Mouse (Mus musculus): ENCODE data around the gene Fam19a1. TPM values are rescaled to one million over a fixed set of nuclear protein-coding genes. Genes with fewer than 3 reads are reported as not detected.
A peak's percentile ranks its signal among the peaks of the same experiment; 100 is the strongest.

The Fam19a1 gene
- total and polyA plus RNA-seq, 2 experiments from 2014 or later = 17.1 to 22.3 TPM

GRCm38 (mm10) chr6:96578649-96579048, 465.7 kb downstream of the Fam19a1 start:
- Histone ChIP-seq H3K9ac (no peak overlapping the region), H3K4me3 (ENCODE audit: low read depth, low read length) (no peak overlapping the region), H3K4me2 (ENCODE audit: low read depth) (no peak overlapping the region), H3K9me3 (ENCODE audit: low read length) (no peaks in the 10 kb centered on the region), H3K36me3 (ENCODE audit: insufficient read depth) (no peaks in the 10 kb centered on the region), H3K27me3 (ENCODE audit: insufficient read depth, low read length) (no peaks in the 10 kb centered on the region), H3K4me1 (ENCODE audit: insufficient read depth) (no peaks in the 10 kb centered on the region), H3K27ac (ENCODE audit: low read depth, low read length) (no peak overlapping the region)
- WGBS = 86% methylated on average over 5 of the region's 5 CpGs
- no peak for DNase-seq
- no peak for TF ChIP-seq CTCF (IDR thresholded peaks at IDR 0.05; ENCODE audit: low read depth)
- no peak for ATAC-seq

- Histone ChIP-seq H3K36me3 (ENCODE audit: insufficient read depth) (no peaks in the 10 kb centered on the region), H3K9ac (no peak overlapping the region), H3K4me3 (ENCODE audit: low read depth, low read length) (no peak overlapping the region), H3K27me3 (ENCODE audit: insufficient read depth, low read length) (no peaks in the 10 kb centered on the region), H3K9me3 (ENCODE audit: low read length) (no peaks in the 10 kb centered on the region), H3K4me1 (ENCODE audit: insufficient read depth) (no peaks in the 10 kb centered on the region), H3K27ac (ENCODE audit: low read depth, low read length) (no peak overlapping the region), H3K4me2 (ENCODE audit: low read depth) (no peak overlapping the region)
- TF ChIP-seq CTCF (IDR thresholded peaks at IDR 0.05; ENCODE audit: low read depth) = no peak
- DNase-seq (no peak), ATAC-seq (no peak)
- 83% methylated on average over 4 of the region's 4 CpGs for WGBS
These were observed 467.8 kb downstream of the Fam19a1 start for GRCm38 (mm10) chr6:96580726-96581125.

DNA sequence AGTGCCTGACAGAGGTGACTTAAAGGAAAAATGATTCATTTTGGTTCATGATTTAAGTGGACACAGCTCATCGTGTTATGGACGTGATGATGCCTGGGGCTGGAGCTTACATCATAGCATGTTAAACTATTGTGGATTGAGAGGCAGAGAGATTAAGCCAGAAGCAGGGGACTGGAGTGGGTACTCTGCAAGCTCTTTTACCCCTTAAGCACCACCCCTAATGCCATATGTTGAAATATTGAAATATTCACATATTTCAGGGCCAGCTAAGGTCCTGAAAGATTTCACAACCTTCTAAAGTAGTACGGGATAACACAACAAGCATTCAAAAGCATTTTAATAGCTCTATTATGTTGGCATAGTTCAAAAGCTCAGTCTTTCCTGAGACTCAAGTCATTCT, 468.2 kb downstream of the Fam19a1 start:
- no peaks in the 10 kb centered on the region for H3K36me3 ChIP-seq (ENCODE audit: insufficient read depth)
- H3K27ac ChIP-seq (ENCODE audit: low read depth, low read length) = no peak overlapping the region
- H3K4me1 ChIP-seq (ENCODE audit: insufficient read depth) = no peaks in the 10 kb centered on the region
- H3K9ac ChIP-seq = no peak overlapping the region
- WGBS = 79% methylated on average over 3 of the region's 3 CpGs
- H3K9me3 ChIP-seq (ENCODE audit: low read length) = no peaks in the 10 kb centered on the region
- H3K4me2 ChIP-seq (ENCODE audit: low read depth) = no peak overlapping the region
- no peak overlapping the region for H3K4me3 ChIP-seq (ENCODE audit: low read depth, low read length)
- ATAC-seq = no peak
- DNase-seq = no peak
- H3K27me3 ChIP-seq (ENCODE audit: insufficient read depth, low read length) = no peaks in the 10 kb centered on the region
- TF ChIP-seq CTCF (IDR thresholded peaks at IDR 0.05; ENCODE audit: low read depth) = no peak

DNA sequence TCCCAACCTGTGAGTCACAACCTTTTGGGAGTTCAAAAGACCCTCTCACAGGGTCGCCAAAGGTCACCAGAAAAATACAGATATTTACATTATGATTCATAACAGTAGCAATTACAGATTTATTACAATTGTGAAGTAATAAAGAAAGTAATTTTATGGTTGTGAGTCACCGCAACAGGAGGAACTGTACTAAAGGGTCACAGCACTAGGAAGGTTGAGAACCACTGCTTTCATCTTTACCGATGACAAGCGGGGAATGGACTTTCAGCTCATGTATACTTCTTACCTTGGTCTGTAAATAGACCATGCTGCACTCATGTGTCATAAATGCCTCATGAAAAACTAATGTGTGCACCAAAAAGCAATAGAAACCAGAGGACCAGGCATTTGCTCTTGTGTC, 474.5 kb downstream of the Fam19a1 start:
- DNase-seq = no peak
- Histone ChIP-seq H3K4me2 (ENCODE audit: low read depth) (no peak overlapping the region), H3K9me3 (ENCODE audit: low read length) (no peaks in the 10 kb centered on the region), H3K27me3 (ENCODE audit: insufficient read depth, low read length) (no peaks in the 10 kb centered on the region), H3K4me1 (ENCODE audit: insufficient read depth) (no peaks in the 10 kb centered on the region), H3K4me3 (ENCODE audit: low read depth, low read length) (no peak overlapping the region), H3K9ac (no peak overlapping the region), H3K36me3 (ENCODE audit: insufficient read depth) (no peaks in the 10 kb centered on the region), H3K27ac (ENCODE audit: low read depth, low read length) (no peak overlapping the region)
- no peak for ATAC-seq
- 95% methylated on average over 4 of the region's 4 CpGs for WGBS
- TF ChIP-seq CTCF (IDR thresholded peaks at IDR 0.05; ENCODE audit: low read depth) = no peak

GRCm38 (mm10) chr6:96593031-96593430, 480.1 kb downstream of the Fam19a1 start:
- Histone ChIP-seq H3K4me1 (ENCODE audit: insufficient read depth) (no peaks in the 10 kb centered on the region), H3K9me3 (ENCODE audit: low read length) (no peaks in the 10 kb centered on the region), H3K4me3 (ENCODE audit: low read depth, low read length) (no peak overlapping the region), H3K9ac (no peak overlapping the region), H3K36me3 (ENCODE audit: insufficient read depth) (no peaks in the 10 kb centered on the region), H3K4me2 (ENCODE audit: low read depth) (no peak overlapping the region), H3K27ac (ENCODE audit: low read depth, low read length) (no peak overlapping the region), H3K27me3 (ENCODE audit: insufficient read depth, low read length) (no peaks in the 10 kb centered on the region)
- 38% methylated on average over 1 of the region's 1 CpGs for WGBS
- TF ChIP-seq CTCF (IDR thresholded peaks at IDR 0.05; ENCODE audit: low read depth) = no peak
- DNase-seq (no peak), ATAC-seq (no peak)

GRCm38 (mm10) chr6:96595201-96595600, 482.2 kb downstream of the Fam19a1 start:
- H3K4me2 ChIP-seq (ENCODE audit: low read depth) = no peak overlapping the region
- H3K4me1 ChIP-seq (ENCODE audit: insufficient read depth) = no peaks in the 10 kb centered on the region
- ATAC-seq = no peak
- WGBS = 93% methylated on average over 7 of the region's 10 CpGs
- H3K4me3 ChIP-seq (ENCODE audit: low read depth, low read length) = no peak overlapping the region
- no peak for DNase-seq
- H3K36me3 ChIP-seq (ENCODE audit: insufficient read depth) = no peaks in the 10 kb centered on the region
- H3K9ac ChIP-seq = no peak overlapping the region
- H3K27ac ChIP-seq (ENCODE audit: low read depth, low read length) = no peak overlapping the region
- no peaks in the 10 kb centered on the region for H3K9me3 ChIP-seq (ENCODE audit: low read length)
- H3K27me3 ChIP-seq (ENCODE audit: insufficient read depth, low read length) = no peaks in the 10 kb centered on the region
- no peak for TF ChIP-seq CTCF (IDR thresholded peaks at IDR 0.05; ENCODE audit: low read depth)

DNA sequence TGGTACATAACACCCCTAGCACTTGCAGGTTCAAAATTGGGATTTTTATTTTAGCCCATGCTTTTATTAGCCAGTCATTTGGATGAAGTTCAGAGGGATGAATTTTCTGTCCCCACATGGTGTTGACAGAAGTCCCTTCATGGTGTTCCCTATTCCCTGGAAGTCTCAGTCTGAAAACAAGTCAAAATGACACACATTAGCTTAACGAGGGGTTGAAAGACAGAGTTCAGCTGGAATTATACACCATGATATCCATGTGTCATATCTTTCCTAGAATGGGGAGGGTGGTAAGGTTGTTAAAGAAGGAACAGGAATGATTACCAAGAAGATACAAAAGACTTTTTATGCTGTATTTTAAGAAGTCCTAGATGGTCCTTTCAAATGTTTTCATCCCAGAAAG, 511.2 kb downstream of the Fam19a1 start:
- H3K36me3 ChIP-seq (ENCODE audit: insufficient read depth) = no peaks in the 10 kb centered on the region
- 53% methylated on average over 1 of the region's 1 CpGs for WGBS
- H3K4me2 ChIP-seq (ENCODE audit: low read depth) = no peak overlapping the region
- no peak for TF ChIP-seq CTCF (IDR thresholded peaks at IDR 0.05; ENCODE audit: low read depth)
- no peaks in the 10 kb centered on the region for H3K4me1 ChIP-seq (ENCODE audit: insufficient read depth)
- H3K27ac ChIP-seq (ENCODE audit: low read depth, low read length) = no peak overlapping the region
- no peaks in the 10 kb centered on the region for H3K27me3 ChIP-seq (ENCODE audit: insufficient read depth, low read length)
- H3K9ac ChIP-seq = no peak overlapping the region
- ATAC-seq = no peak
- no peak overlapping the region for H3K4me3 ChIP-seq (ENCODE audit: low read depth, low read length)
- H3K9me3 ChIP-seq (ENCODE audit: low read length) = no peaks in the 10 kb centered on the region
- no peak for DNase-seq

GRCm38 (mm10) chr6:96631518-96631917, 518.6 kb downstream of the Fam19a1 start:
- WGBS = 28% methylated on average over 6 of the region's 6 CpGs
- no peaks in the 10 kb centered on the region for H3K27me3 ChIP-seq (ENCODE audit: insufficient read depth, low read length)
- no peaks in the 10 kb centered on the region for H3K4me1 ChIP-seq (ENCODE audit: insufficient read depth)
- no peak overlapping the region for H3K9ac ChIP-seq
- no peak for TF ChIP-seq CTCF (IDR thresholded peaks at IDR 0.05; ENCODE audit: low read depth)
- H3K9me3 ChIP-seq (ENCODE audit: low read length) = no peaks in the 10 kb centered on the region
- peak; percentile 71 for ATAC-seq
- no peak overlapping the region for H3K4me2 ChIP-seq (ENCODE audit: low read depth)
- peak; percentile 30 for DNase-seq
- no peaks in the 10 kb centered on the region for H3K36me3 ChIP-seq (ENCODE audit: insufficient read depth)
- no peak overlapping the region for H3K4me3 ChIP-seq (ENCODE audit: low read depth, low read length)
- no peak overlapping the region for H3K27ac ChIP-seq (ENCODE audit: low read depth, low read length)

Data from forebrain, postnatal 0 days (tissue).